Mouse (Mus musculus): ENCODE results near the gene Tssk4. TPM values are rescaled to one million over a fixed set of nuclear protein-coding genes. Genes with fewer than 3 reads are reported as not detected.
A peak's percentile ranks its signal among the peaks of the same experiment; 100 is the strongest.

Tssk4 gene
- total RNA-seq, 2 experiments from 2014 or later: 0.68 TPM; not detected in 1

- no peak for ATAC-seq (replicated peaks; ENCODE audit: low FRiP score, poor library complexity, severe bottlenecking)
These were observed 8.7 kb upstream of the Tssk4 start for GRCm38 (mm10) chr14:55641291-55641690.

GRCm38 (mm10) chr14:55642679-55643059, 7.3 kb upstream of the Tssk4 start:
- ATAC-seq (replicated peaks; ENCODE audit: low FRiP score, poor library complexity, severe bottlenecking): peak; percentile 14

- ATAC-seq (replicated peaks; ENCODE audit: low FRiP score, poor library complexity, severe bottlenecking): peak; percentile 85
These were observed 6.7 kb upstream of the Tssk4 start, which contains the start of gene Tm9sf1 for GRCm38 (mm10) chr14:55643060-55643907. TSS of gene Tm9sf1 (minus strand) at chr14:55643806.

GRCm38 (mm10) chr14:55644261-55644888, 5.6 kb upstream of the Tssk4 start:
- ATAC-seq (replicated peaks; ENCODE audit: low FRiP score, poor library complexity, severe bottlenecking): no peak

- no peak for ATAC-seq (replicated peaks; ENCODE audit: low FRiP score, poor library complexity, severe bottlenecking)
These were observed 1.5 kb downstream of the Tssk4 start for GRCm38 (mm10) chr14:55651528-55651927.

- no peak for ATAC-seq (replicated peaks; ENCODE audit: low FRiP score, poor library complexity, severe bottlenecking)
These were observed 7.0 kb downstream of the Tssk4 start for GRCm38 (mm10) chr14:55656935-55657334.

GRCm38 (mm10) chr14:55658011-55658410, 8.0 kb downstream of the Tssk4 start:
- ATAC-seq (replicated peaks; ENCODE audit: low FRiP score, poor library complexity, severe bottlenecking): no peak

- peak; percentile 98 for ATAC-seq (replicated peaks; ENCODE audit: low FRiP score, poor library complexity, severe bottlenecking)
These were observed 10.1 kb downstream of the Tssk4 start, which contains the start of gene Mdp1 for GRCm38 (mm10) chr14:55659960-55660573. TSS of gene Mdp1 (minus strand) at chr14:55660508.

GRCm38 (mm10) chr14:55660636-55661035, 10.7 kb downstream of the Tssk4 start:
- no peak; the same call in 1 of the 2 replicates for ATAC-seq (replicated peaks; ENCODE audit: low FRiP score, poor library complexity, severe bottlenecking)

GRCm38 (mm10) chr14:55671486-55671832, 21.5 kb downstream of the Tssk4 start:
- ATAC-seq (replicated peaks; ENCODE audit: low FRiP score, poor library complexity, severe bottlenecking): peak; percentile 32

- peak; percentile 98 for ATAC-seq (replicated peaks; ENCODE audit: low FRiP score, poor library complexity, severe bottlenecking)
These were observed 22.1 kb downstream of the Tssk4 start, which contains the start of the genes Gmpr2 and Nedd8 for GRCm38 (mm10) chr14:55671833-55672740. TSS of gene Gmpr2 (plus strand) at chr14:55671941. TSS of gene Nedd8 (minus strand) at chr14:55672124.

GRCm38 (mm10) chr14:55672741-55673060, 22.7 kb downstream of the Tssk4 start:
- ATAC-seq (replicated peaks; ENCODE audit: low FRiP score, poor library complexity, severe bottlenecking): no peak

GRCm38 (mm10) chr14:55677615-55678014, 27.6 kb downstream of the Tssk4 start:
- no peak for ATAC-seq (replicated peaks; ENCODE audit: low FRiP score, poor library complexity, severe bottlenecking)

GRCm38 (mm10) chr14:55681160-55682117, 31.5 kb downstream of the Tssk4 start, which contains the start of gene Tinf2:
TSS of gene Tinf2 (minus strand) at chr14:55681820.
- peak; percentile 94 for ATAC-seq (replicated peaks; ENCODE audit: low FRiP score, poor library complexity, severe bottlenecking)

- ATAC-seq (replicated peaks; ENCODE audit: low FRiP score, poor library complexity, severe bottlenecking): peak; percentile 37
These were observed 32.1 kb downstream of the Tssk4 start for GRCm38 (mm10) chr14:55682118-55682493.

GRCm38 (mm10) chr14:55689433-55689832, 39.4 kb downstream of the Tssk4 start:
- ATAC-seq (replicated peaks; ENCODE audit: low FRiP score, poor library complexity, severe bottlenecking): no peak

GRCm38 (mm10) chr14:55697226-55697625, 47.2 kb downstream of the Tssk4 start:
- no peak for ATAC-seq (replicated peaks; ENCODE audit: low FRiP score, poor library complexity, severe bottlenecking)

GRCm38 (mm10) chr14:55701131-55701530, 51.1 kb downstream of the Tssk4 start:
- ATAC-seq (replicated peaks; ENCODE audit: low FRiP score, poor library complexity, severe bottlenecking): no peak

All from erythroblast, adult 5-6 weeks (primary cell).